Mouse (Mus musculus): ENCODE data around the gene Col26a1.

GRCm38 (mm10) chr5:136850716-136851115 is 32.3 kb downstream of the Col26a1 start:
- TF ChIP-seq CTCF (IDR thresholded peaks at IDR 0.05; ENCODE audit: control insufficient read depth, insufficient read depth, insufficient replicate concordance, low read depth, low read length) (no peak), POLR2A (IDR thresholded peaks at IDR 0.05; ENCODE audit: control insufficient read depth, low read depth, low read length) (no peak)
